Mouse (Mus musculus) bone marrow, adult 2 months (tissue): ENCODE data around the gene Ushbp1. TPM values are rescaled to one million over a fixed set of nuclear protein-coding genes. Genes with fewer than 3 reads are reported as not detected.

Experiments
- H3K27ac ChIP-seq: fragments of 200-500 bp; 2 replicates; pipeline ENCODE4 v1.5.1; 2012; ENCODE audit warnings: low read depth, mild to moderate bottlenecking, control low read depth, inconsistent platforms, low read length; ENCODE audit not compliant: control insufficient read depth, poor library complexity, insufficient read depth
- H3K4me1 ChIP-seq: fragments of 200-500 bp; 2 replicates; pipeline ENCODE4 v1.6.1; 2011; ENCODE audit warnings: low read length; ENCODE audit not compliant: control insufficient read depth, insufficient read depth
- H3K4me3 ChIP-seq: fragments of 200-500 bp; replicated peaks from 2 replicates; pipeline ENCODE3; 2011; ENCODE audit warnings: mild to moderate bottlenecking, low read depth, low read length, control low read depth; ENCODE audit not compliant: control insufficient read depth
- CTCF ChIP-seq: fragments of 200-500 bp; IDR thresholded peaks from 2 replicates; pipeline ENCODE4 v1.5.1; 2011; ENCODE audit warnings: low read length, control low read depth; ENCODE audit not compliant: control insufficient read depth, insufficient read depth
- POLR2A ChIP-seq: fragments of 200-500 bp; IDR thresholded peaks from 2 replicates; pipeline ENCODE4 v1.6.1; 2011; ENCODE audit warnings: low read depth, mild to moderate bottlenecking, control low read depth, low read length, borderline replicate concordance; ENCODE audit not compliant: control insufficient read depth
- WGBS: fragments of 180-500 bp; shearing (Covaris S2); methylation state at CpG from one replicate; pipeline ENCODE4 v1.1.7; 2018; 5-methylcytosine and 5-hydroxymethylcytosine counted together
- polyA plus RNA-seq: library from polyadenylated mRNA; stranded (reverse); fragments of >200 nt; gene quantifications from 2 replicates; pipeline ENCODE4 v1.2.4, GENCODE M21; 2011; ENCODE audit warnings: low replicate concordance; ENCODE audit not compliant: missing spikeins, insufficient read depth, insufficient read length

The Ushbp1 gene
- polyA plus RNA-seq, 1 experiment: 15.9 TPM

DNA sequence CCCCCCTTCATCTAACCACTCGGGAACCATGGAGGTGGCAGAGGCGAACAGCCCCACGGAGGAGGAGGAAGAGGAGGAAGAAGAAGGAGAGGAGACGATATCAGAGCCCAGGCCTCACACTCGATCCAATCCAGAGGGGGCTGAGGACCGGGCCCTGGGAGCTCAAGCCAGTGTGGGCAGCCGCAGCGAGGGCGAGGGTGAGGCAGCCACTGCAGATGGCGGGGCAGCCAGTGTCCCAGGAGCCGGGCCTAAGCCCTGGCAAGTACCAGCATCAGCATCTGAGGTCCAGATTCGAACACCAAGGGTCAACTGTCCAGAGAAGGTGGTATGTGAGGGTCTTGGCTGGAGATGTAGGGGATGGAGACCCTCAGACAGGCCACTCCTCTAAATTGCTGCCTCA lies 2.1 kb upstream of the Ushbp1 start:
- H3K4me1 ChIP-seq: peaks cover 3% of the 10 kb centered on the region; the same call in 1 of the 2 replicates
- TF ChIP-seq POLR2A: no peak
- TF ChIP-seq CTCF: no peak
- WGBS: 80% methylated on average over 12 of the region's 12 CpGs
- H3K27ac ChIP-seq: no peak overlapping the region
- H3K4me3 ChIP-seq: no peak overlapping the region

DNA sequence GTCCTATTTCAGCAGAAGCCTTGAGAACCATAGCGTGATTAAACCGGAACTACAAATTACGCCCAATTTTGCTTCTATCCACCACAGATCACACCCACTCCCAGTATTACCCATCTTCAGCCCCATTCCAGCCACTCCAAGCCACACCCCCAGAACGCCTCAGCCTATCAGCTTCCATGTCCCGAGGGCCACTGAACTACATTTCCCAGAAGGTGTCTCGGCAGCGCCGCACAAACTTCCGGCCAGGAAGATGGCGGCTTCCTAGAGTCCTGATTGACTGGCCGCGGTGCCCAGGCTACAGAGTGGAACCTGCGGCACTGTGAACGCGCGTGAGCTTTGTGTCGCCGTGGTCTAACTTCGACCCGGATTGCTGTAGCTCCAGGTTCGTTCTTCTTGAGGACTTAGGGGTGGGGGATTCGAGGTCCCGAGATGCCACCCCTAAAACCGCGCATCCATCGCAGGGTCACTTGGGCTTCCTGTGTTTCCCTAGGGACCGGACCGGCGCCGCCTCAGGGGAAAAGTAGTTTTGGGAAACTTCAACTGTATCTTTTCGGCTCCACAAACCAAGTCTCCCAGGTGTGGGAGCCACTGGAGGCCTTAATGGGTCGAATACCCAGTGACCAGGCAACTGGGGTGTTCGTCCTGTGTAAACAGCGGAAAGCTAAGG lies 1.2 kb upstream of the Ushbp1 start, which contains the start of gene Babam1:
Gene Babam1, plus strand, starts transcription at position 223 of the 667 bp plus-strand sequence.
- H3K27ac ChIP-seq: no peak within 1 kb of the TSS
- TF ChIP-seq POLR2A: peak; percentile 68; the same call in 1 of the 2 replicates
- TF ChIP-seq CTCF: no peak
- peak within 1 kb of the TSS; percentile 84 for H3K4me3 ChIP-seq
- H3K4me1 ChIP-seq: peaks cover 3% of the 10 kb centered on the region; the same call in 1 of the 2 replicates
- WGBS: under 1% methylated on average over 34 of the region's 34 CpGs

- Histone ChIP-seq H3K27ac (no peak overlapping the region), H3K4me1 (peaks cover 3% of the 10 kb centered on the region; the same call in 1 of the 2 replicates), H3K4me3 (no peak overlapping the region)
- no peak for TF ChIP-seq POLR2A
- no peak for TF ChIP-seq CTCF
- WGBS: 77% methylated on average over 10 of the region's 10 CpGs
Measured at GRCm38 (mm10) chr8:71395071-71395470, 531 bp downstream of the Ushbp1 start.

GRCm38 (mm10) chr8:71394481-71394880 lies 1.1 kb downstream of the Ushbp1 start:
- TF ChIP-seq POLR2A (no peak), CTCF (no peak)
- WGBS: 81% methylated on average over 7 of the region's 7 CpGs
- Histone ChIP-seq H3K27ac (no peak overlapping the region), H3K4me3 (no peak overlapping the region), H3K4me1 (peaks cover 3% of the 10 kb centered on the region; the same call in 1 of the 2 replicates)

DNA sequence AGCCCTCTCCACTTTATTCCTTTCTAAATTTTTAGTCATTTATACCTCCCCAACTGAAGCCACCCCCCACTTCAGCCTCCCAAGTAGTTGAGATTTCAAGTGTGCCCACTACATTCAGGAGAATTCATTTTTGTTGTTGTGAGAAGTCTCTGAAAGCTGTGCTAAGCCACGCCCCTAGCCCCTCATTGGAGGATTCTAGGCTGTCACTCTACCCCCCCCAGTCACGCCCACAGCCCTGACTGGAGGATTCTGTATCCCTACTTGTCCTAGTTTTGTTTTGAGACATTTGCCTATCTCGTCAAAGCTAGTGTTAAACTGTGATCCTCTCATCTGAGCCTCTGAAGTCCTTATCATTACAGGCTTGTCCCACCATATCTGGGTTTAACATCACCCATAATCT lies 2.7 kb downstream of the Ushbp1 start:
- H3K4me1 ChIP-seq: peaks cover 3% of the 10 kb centered on the region; the same call in 1 of the 2 replicates
- no peak overlapping the region for H3K4me3 ChIP-seq
- 40% methylated on average over 3 of the region's 3 CpGs for WGBS
- TF ChIP-seq CTCF: no peak
- no peak for TF ChIP-seq POLR2A
- no peak overlapping the region for H3K27ac ChIP-seq

GRCm38 (mm10) chr8:71392391-71392790 lies 3.2 kb downstream of the Ushbp1 start:
- H3K4me1 ChIP-seq: peaks cover 3% of the 10 kb centered on the region; the same call in 1 of the 2 replicates
- TF ChIP-seq CTCF: no peak
- WGBS: 74% methylated on average over 5 of the region's 5 CpGs
- no peak overlapping the region for H3K4me3 ChIP-seq
- no peak overlapping the region for H3K27ac ChIP-seq

- 81% methylated on average over 2 of the region's 2 CpGs for WGBS
- Histone ChIP-seq H3K27ac (no peak overlapping the region), H3K4me1 (peaks cover 3% of the 10 kb centered on the region; the same call in 1 of the 2 replicates), H3K4me3 (no peak overlapping the region)
- TF ChIP-seq POLR2A: no peak
- no peak for TF ChIP-seq CTCF
Measured at GRCm38 (mm10) chr8:71391696-71392095, 3.9 kb downstream of the Ushbp1 start.

GRCm38 (mm10) chr8:71388267-71388666 lies 7.3 kb downstream of the Ushbp1 start:
- 16% methylated on average over 1 of the region's 1 CpGs for WGBS
- Histone ChIP-seq H3K4me3 (no peak overlapping the region), H3K27ac (no peak overlapping the region), H3K4me1 (no peaks in the 10 kb centered on the region; the same call in 1 of the 2 replicates)
- no peak for TF ChIP-seq POLR2A
- no peak for TF ChIP-seq CTCF

GRCm38 (mm10) chr8:71385212-71385835 lies 10.3 kb downstream of the Ushbp1 start:
- no peak overlapping the region for H3K27ac ChIP-seq
- H3K4me1 ChIP-seq: no peaks in the 10 kb centered on the region; the same call in 1 of the 2 replicates
- TF ChIP-seq POLR2A (no peak), CTCF (peak; percentile 14; the same call in 1 of the 2 replicates)
- H3K4me3 ChIP-seq: no peak overlapping the region
- 83% methylated on average over 12 of the region's 12 CpGs for WGBS
